Mouse (Mus musculus) heart, postnatal 0 days (tissue): Measurements from ENCODE around the gene Dnase1l3. TPM values are rescaled to one million over a fixed set of nuclear protein-coding genes. Genes with fewer than 3 reads are reported as not detected.

Experiments
- ATAC-seq: fragments of 200-750 bp; cut with Nextera tagmentation; 2 replicates; pipeline ENCODE4 v1.8.0; 2017; ENCODE audit warnings: low read depth, moderate number of reproducible peaks, moderate library complexity; ENCODE audit not compliant: insufficient read depth
- DNase-seq: peaks from one replicate; pipeline ENCODE4 v3.0.0-alpha.2; 2016; ENCODE audit warnings: low spot score
- H3K27ac ChIP-seq: fragments of 300-500 bp; sonication (generic); 2 replicates; pipeline ENCODE4 v1.5.1; 2014; ENCODE audit warnings: low read depth, mild to moderate bottlenecking
- H3K27me3 ChIP-seq: fragments of 300-500 bp; sonication (generic); 2 replicates; pipeline ENCODE4 v1.6.1; 2014; ENCODE audit warnings: low read length, mixed read lengths; ENCODE audit not compliant: control insufficient read depth, insufficient read depth
- H3K36me3 ChIP-seq: fragments of 300-500 bp; sonication (generic); replicated peaks from 2 replicates; pipeline ENCODE4 v1.6.1; 2014; ENCODE audit warnings: low read length, mixed read lengths; ENCODE audit not compliant: control insufficient read depth, insufficient read depth
- H3K4me1 ChIP-seq: fragments of 300-500 bp; sonication (generic); 2 replicates; pipeline ENCODE4 v1.6.1; 2014; ENCODE audit warnings: antibody characterized with exemption; ENCODE audit not compliant: control insufficient read depth, insufficient read depth
- H3K4me2 ChIP-seq: fragments of 300-500 bp; sonication (generic); 2 replicates; pipeline ENCODE4 v1.6.1; 2014; ENCODE audit warnings: low read depth, mild to moderate bottlenecking, low read length, moderate library complexity
- H3K4me3 ChIP-seq: fragments of 300-500 bp; sonication (generic); 2 replicates; pipeline ENCODE4 v1.5.1; 2014; ENCODE audit warnings: low read depth, low read length
- H3K9ac ChIP-seq: fragments of 300-500 bp; sonication (generic); replicated peaks from 2 replicates; pipeline ENCODE4 v1.6.1; 2014; ENCODE audit warnings: low read depth, low read length, mixed read lengths
- H3K9me3 ChIP-seq: fragments of 300-500 bp; sonication (generic); replicated peaks from 2 replicates; pipeline ENCODE4 v1.6.1; 2016; ENCODE audit warnings: low read length; ENCODE audit not compliant: control insufficient read depth
- CTCF ChIP-seq: IDR thresholded peaks from 2 replicates; pipeline ENCODE4 v1.5.1; 2016; ENCODE audit warnings: antibody characterized with exemption, control low read depth, low read depth
- EP300 ChIP-seq: IDR thresholded peaks from 2 replicates; pipeline ENCODE4 v1.6.1; 2016; ENCODE audit warnings: antibody characterized with exemption, low read depth
- WGBS: fragments of 180-500 bp; shearing (Covaris S2); extraction: QIAGEN DNeasy Blood & Tissue Kit; methylation state at CpG from one replicate; pipeline ENCODE4 v1.1.7; 2014; 5-methylcytosine and 5-hydroxymethylcytosine counted together
- polyA plus RNA-seq: library from polyadenylated mRNA; unstranded; fragments of >200 nt; fragmentation: Nextera tagmentation; extraction: Ambion mirVana; gene quantifications from 2 replicates; pipeline ENCODE4 v1.2.1, GENCODE M21; 2015
- total RNA-seq: library from RNA; depleted of rRNA; stranded (reverse); fragments of >200 nt; gene quantifications from 2 replicates; pipeline ENCODE4 v1.2.3, GENCODE M21; 2014; ENCODE audit warnings: low replicate concordance

The Dnase1l3 gene
- total and polyA plus RNA-seq, 2 experiments from 2014 or later, result 0.03 TPM; not detected in 1

GRCm38 (mm10) chr14:8024936-8025335 lies 30.6 kb upstream of the Dnase1l3 start:
- WGBS, result 94% methylated on average over 10 of the region's 10 CpGs
- Histone ChIP-seq H3K36me3 (no peaks in the 10 kb centered on the region), H3K27me3 (no peaks in the 10 kb centered on the region), H3K27ac (no peak overlapping the region), H3K9me3 (no peaks in the 10 kb centered on the region), H3K4me3 (no peak overlapping the region), H3K9ac (no peak overlapping the region), H3K4me2 (no peak overlapping the region), H3K4me1 (peaks cover 10% of the 10 kb centered on the region; the same call in 1 of the 2 replicates)
- no peak for ATAC-seq
- no peak for TF ChIP-seq EP300
- TF ChIP-seq CTCF, result no peak
- no peak for DNase-seq

GRCm38 (mm10) chr14:8024469-8024868 lies 30.1 kb upstream of the Dnase1l3 start:
- no peak for ATAC-seq
- Histone ChIP-seq H3K36me3 (no peaks in the 10 kb centered on the region), H3K4me3 (no peak overlapping the region), H3K4me2 (no peak overlapping the region), H3K4me1 (peaks cover 10% of the 10 kb centered on the region; the same call in 1 of the 2 replicates), H3K27ac (no peak overlapping the region), H3K27me3 (no peaks in the 10 kb centered on the region), H3K9ac (no peak overlapping the region), H3K9me3 (no peaks in the 10 kb centered on the region)
- no peak for DNase-seq
- WGBS, result 47% methylated on average over 6 of the region's 6 CpGs
- no peak for TF ChIP-seq CTCF
- TF ChIP-seq EP300, result no peak

GRCm38 (mm10) chr14:8020546-8020945 lies 26.2 kb upstream of the Dnase1l3 start:
- Histone ChIP-seq H3K27me3 (no peaks in the 10 kb centered on the region), H3K4me3 (no peak overlapping the region), H3K36me3 (no peaks in the 10 kb centered on the region), H3K9me3 (no peaks in the 10 kb centered on the region), H3K27ac (no peak overlapping the region), H3K9ac (no peak overlapping the region), H3K4me1 (peaks cover 11% of the 10 kb centered on the region), H3K4me2 (no peak overlapping the region)
- TF ChIP-seq CTCF (no peak), EP300 (no peak)
- WGBS, result 84% methylated on average over 7 of the region's 7 CpGs
- no peak for ATAC-seq
- no peak for DNase-seq

GRCm38 (mm10) chr14:8020011-8020410 lies 25.6 kb upstream of the Dnase1l3 start:
- H3K9ac ChIP-seq, result no peak overlapping the region
- peaks cover 10% of the 10 kb centered on the region for H3K4me1 ChIP-seq
- no peaks in the 10 kb centered on the region for H3K27me3 ChIP-seq
- DNase-seq (no peak), ATAC-seq (no peak)
- H3K4me3 ChIP-seq, result no peak overlapping the region
- H3K4me2 ChIP-seq, result no peak overlapping the region
- WGBS, result 91% methylated on average over 1 of the region's 1 CpGs
- TF ChIP-seq EP300 (no peak), CTCF (no peak)
- no peaks in the 10 kb centered on the region for H3K36me3 ChIP-seq
- no peaks in the 10 kb centered on the region for H3K9me3 ChIP-seq
- H3K27ac ChIP-seq, result no peak overlapping the region

GRCm38 (mm10) chr14:8016951-8017350 lies 22.6 kb upstream of the Dnase1l3 start:
- peaks cover 4% of the 10 kb centered on the region; the same call in 1 of the 2 replicates for H3K4me1 ChIP-seq
- no peaks in the 10 kb centered on the region for H3K36me3 ChIP-seq
- no peak overlapping the region for H3K27ac ChIP-seq
- DNase-seq, result no peak
- no peak overlapping the region for H3K4me3 ChIP-seq
- no peaks in the 10 kb centered on the region for H3K9me3 ChIP-seq
- H3K9ac ChIP-seq, result no peak overlapping the region
- no peaks in the 10 kb centered on the region for H3K27me3 ChIP-seq
- H3K4me2 ChIP-seq, result no peak overlapping the region
- ATAC-seq, result no peak
- TF ChIP-seq EP300, result no peak
- 52% methylated on average over 1 of the region's 1 CpGs for WGBS

- Histone ChIP-seq H3K4me2 (no peak overlapping the region), H3K4me3 (no peak overlapping the region), H3K9ac (no peak overlapping the region), H3K36me3 (no peaks in the 10 kb centered on the region), H3K9me3 (no peaks in the 10 kb centered on the region), H3K4me1 (peaks cover 4% of the 10 kb centered on the region; the same call in 1 of the 2 replicates), H3K27me3 (no peaks in the 10 kb centered on the region), H3K27ac (no peak overlapping the region)
- no peak for DNase-seq
- WGBS, result 74% methylated on average over 6 of the region's 6 CpGs
- ATAC-seq, result no peak
- TF ChIP-seq EP300, result no peak
- TF ChIP-seq CTCF, result no peak
These were observed 21.9 kb upstream of the Dnase1l3 start for GRCm38 (mm10) chr14:8016276-8016675.
